Mouse (Mus musculus): ENCODE data around the gene Rftn1. TPM values are rescaled to one million over a fixed set of nuclear protein-coding genes. Genes with fewer than 3 reads are reported as not detected.

Gene Rftn1
- polyA plus RNA-seq, 1 experiment: 1.1 TPM

DNA sequence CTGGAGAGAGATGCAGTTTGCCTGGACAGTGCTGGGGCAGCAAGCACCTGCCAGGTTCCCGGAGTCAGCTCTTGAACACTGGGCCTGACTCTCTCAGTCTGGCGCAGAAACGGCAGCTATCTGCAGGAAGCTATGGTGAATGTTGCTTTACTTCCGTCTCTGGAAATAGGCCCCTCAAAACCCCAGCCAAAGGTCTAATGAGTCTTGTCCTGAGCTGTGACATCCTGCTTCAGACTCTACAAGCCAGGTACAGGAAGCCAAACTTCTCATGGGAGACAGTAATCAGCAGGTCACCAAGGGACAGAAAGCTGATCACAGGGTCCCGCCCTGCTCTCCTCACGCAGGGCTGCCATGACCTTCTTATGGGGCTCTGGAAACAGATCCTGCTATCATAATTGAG is 203.4 kb downstream of the Rftn1 start:
- no peak for TF ChIP-seq EP300 (IDR thresholded peaks at IDR 0.05; ENCODE audit: insufficient read depth, low read depth, low read length)
- TF ChIP-seq CTCF (IDR thresholded peaks at IDR 0.05; ENCODE audit: low read depth, low read length): no peak
- no peak for TF ChIP-seq POLR2A (IDR thresholded peaks at IDR 0.05; ENCODE audit: insufficient read depth, low read length)
- no peaks in the 10 kb centered on the region for H3K9me3 ChIP-seq (replicated peaks; ENCODE audit: control insufficient read depth, insufficient read depth, low read length, poor library complexity, severe bottlenecking)
- H3K27me3 ChIP-seq (ENCODE audit: control insufficient read depth, insufficient read depth, low read length, poor library complexity, severe bottlenecking): no peaks in the 10 kb centered on the region
- no peak overlapping the region for H3K27ac ChIP-seq (ENCODE audit: insufficient read depth, low read length)
- no peaks in the 10 kb centered on the region for H3K36me3 ChIP-seq (ENCODE audit: control insufficient read depth, insufficient read depth, low read length, poor library complexity, severe bottlenecking)
- no peak overlapping the region for H3K9ac ChIP-seq (ENCODE audit: low read depth, poor library complexity, severe bottlenecking)
- no peak overlapping the region for H3K4me3 ChIP-seq (ENCODE audit: low read depth, low read length)
- no peaks in the 10 kb centered on the region for H3K4me1 ChIP-seq (ENCODE audit: control insufficient read depth, insufficient read depth, low read length)

GRCm38 (mm10) chr17:49983478-49983877 is 207.0 kb downstream of the Rftn1 start:
- no peak overlapping the region for H3K9ac ChIP-seq (ENCODE audit: low read depth, poor library complexity, severe bottlenecking)

GRCm38 (mm10) chr17:49982611-49983390 is 207.7 kb downstream of the Rftn1 start:
- TF ChIP-seq CTCF (IDR thresholded peaks at IDR 0.05; ENCODE audit: low read depth, low read length) (no peak), EP300 (IDR thresholded peaks at IDR 0.05; ENCODE audit: insufficient read depth, low read depth, low read length) (no peak), POLR2A (IDR thresholded peaks at IDR 0.05; ENCODE audit: insufficient read depth, low read length) (no peak)
- no peaks in the 10 kb centered on the region for H3K9me3 ChIP-seq (replicated peaks; ENCODE audit: control insufficient read depth, insufficient read depth, low read length, poor library complexity, severe bottlenecking)
- no peak overlapping the region for H3K27ac ChIP-seq (ENCODE audit: insufficient read depth, low read length)
- H3K27me3 ChIP-seq (ENCODE audit: control insufficient read depth, insufficient read depth, low read length, poor library complexity, severe bottlenecking): no peaks in the 10 kb centered on the region
- no peaks in the 10 kb centered on the region for H3K4me1 ChIP-seq (ENCODE audit: control insufficient read depth, insufficient read depth, low read length)
- no peak overlapping the region for H3K9ac ChIP-seq (ENCODE audit: low read depth, poor library complexity, severe bottlenecking)
- H3K36me3 ChIP-seq (ENCODE audit: control insufficient read depth, insufficient read depth, low read length, poor library complexity, severe bottlenecking): no peaks in the 10 kb centered on the region
- no peak overlapping the region for H3K4me3 ChIP-seq (ENCODE audit: low read depth, low read length)

More at GRCm38 (mm10) chr17:49983478-49983877, 207.0 kb downstream of the Rftn1 start:
- Histone ChIP-seq H3K36me3 (ENCODE audit: control insufficient read depth, insufficient read depth, low read length, poor library complexity, severe bottlenecking) (no peaks in the 10 kb centered on the region), H3K4me1 (ENCODE audit: control insufficient read depth, insufficient read depth, low read length) (no peaks in the 10 kb centered on the region), H3K27ac (ENCODE audit: insufficient read depth, low read length) (no peak overlapping the region), H3K4me3 (ENCODE audit: low read depth, low read length) (no peak overlapping the region), H3K27me3 (ENCODE audit: control insufficient read depth, insufficient read depth, low read length, poor library complexity, severe bottlenecking) (no peaks in the 10 kb centered on the region), H3K9me3 (replicated peaks; ENCODE audit: control insufficient read depth, insufficient read depth, low read length, poor library complexity, severe bottlenecking) (no peaks in the 10 kb centered on the region)
- no peak for TF ChIP-seq CTCF (IDR thresholded peaks at IDR 0.05; ENCODE audit: low read depth, low read length)
- no peak for TF ChIP-seq POLR2A (IDR thresholded peaks at IDR 0.05; ENCODE audit: insufficient read depth, low read length)
- TF ChIP-seq EP300 (IDR thresholded peaks at IDR 0.05; ENCODE audit: insufficient read depth, low read depth, low read length): no peak

DNA sequence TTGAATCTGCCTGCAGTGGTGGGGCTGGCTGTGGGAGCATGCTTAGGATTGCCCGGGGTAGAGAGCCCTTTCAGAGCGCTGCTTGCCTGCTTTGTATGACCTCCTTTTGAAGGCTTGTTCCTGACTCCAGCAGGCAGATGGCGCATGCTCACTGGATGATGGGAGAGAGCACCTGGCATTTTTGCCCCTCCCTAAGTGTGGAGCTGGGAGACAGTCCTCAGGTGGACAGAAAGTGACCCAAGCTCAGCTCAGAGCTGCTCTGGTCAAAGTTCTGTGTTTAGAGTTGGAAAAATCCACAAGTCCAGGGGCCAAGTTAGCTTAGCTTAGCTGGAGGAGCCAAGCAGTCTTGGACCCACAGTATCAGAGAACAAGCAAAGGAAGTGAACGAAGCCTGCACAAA is 208.9 kb downstream of the Rftn1 start:
- no peaks in the 10 kb centered on the region for H3K9me3 ChIP-seq (replicated peaks; ENCODE audit: control insufficient read depth, insufficient read depth, low read length, poor library complexity, severe bottlenecking)
- H3K27ac ChIP-seq (ENCODE audit: insufficient read depth, low read length): no peak overlapping the region
- no peaks in the 10 kb centered on the region for H3K4me1 ChIP-seq (ENCODE audit: control insufficient read depth, insufficient read depth, low read length)
- peak; percentile 35 for TF ChIP-seq CTCF (IDR thresholded peaks at IDR 0.05; ENCODE audit: low read depth, low read length)
- no peak for TF ChIP-seq POLR2A (IDR thresholded peaks at IDR 0.05; ENCODE audit: insufficient read depth, low read length)
- no peaks in the 10 kb centered on the region for H3K36me3 ChIP-seq (ENCODE audit: control insufficient read depth, insufficient read depth, low read length, poor library complexity, severe bottlenecking)
- no peak overlapping the region for H3K4me3 ChIP-seq (ENCODE audit: low read depth, low read length)
- no peak overlapping the region for H3K9ac ChIP-seq (ENCODE audit: low read depth, poor library complexity, severe bottlenecking)
- no peaks in the 10 kb centered on the region for H3K27me3 ChIP-seq (ENCODE audit: control insufficient read depth, insufficient read depth, low read length, poor library complexity, severe bottlenecking)

DNA sequence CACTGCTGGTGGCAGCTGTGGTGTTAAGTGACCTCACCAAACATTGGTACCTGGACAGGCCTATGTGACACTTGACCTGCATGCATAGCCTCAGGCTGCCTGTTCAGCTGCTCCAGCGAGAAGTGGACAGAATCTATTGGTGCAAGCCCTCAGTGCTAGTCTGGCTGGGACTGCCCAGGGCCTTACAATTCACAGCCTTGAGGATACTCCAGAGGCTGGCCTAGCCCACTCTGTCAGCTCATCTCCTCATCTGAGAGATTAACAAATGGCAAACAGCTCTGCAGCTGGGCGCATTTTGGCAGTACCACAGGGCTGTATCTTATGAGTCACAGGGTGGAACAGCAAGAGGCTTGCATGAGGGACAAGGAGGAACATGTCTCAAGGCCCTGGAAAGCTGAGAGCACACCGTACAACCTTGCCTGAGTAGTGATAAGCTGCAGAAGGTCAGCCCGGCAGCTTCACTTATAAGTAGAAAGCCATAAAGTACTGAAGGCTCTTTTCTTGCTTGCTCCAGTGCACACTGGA is 210.7 kb downstream of the Rftn1 start:
- H3K36me3 ChIP-seq (ENCODE audit: control insufficient read depth, insufficient read depth, low read length, poor library complexity, severe bottlenecking): no peaks in the 10 kb centered on the region
- H3K9ac ChIP-seq (ENCODE audit: low read depth, poor library complexity, severe bottlenecking): no peak overlapping the region
- H3K4me1 ChIP-seq (ENCODE audit: control insufficient read depth, insufficient read depth, low read length): no peaks in the 10 kb centered on the region
- H3K27ac ChIP-seq (ENCODE audit: insufficient read depth, low read length): no peak overlapping the region
- H3K9me3 ChIP-seq (replicated peaks; ENCODE audit: control insufficient read depth, insufficient read depth, low read length, poor library complexity, severe bottlenecking): no peaks in the 10 kb centered on the region
- no peak overlapping the region for H3K4me3 ChIP-seq (ENCODE audit: low read depth, low read length)
- no peak for TF ChIP-seq POLR2A (IDR thresholded peaks at IDR 0.05; ENCODE audit: insufficient read depth, low read length)
- no peak for TF ChIP-seq CTCF (IDR thresholded peaks at IDR 0.05; ENCODE audit: low read depth, low read length)
- no peak for TF ChIP-seq EP300 (IDR thresholded peaks at IDR 0.05; ENCODE audit: insufficient read depth, low read depth, low read length)
- no peaks in the 10 kb centered on the region for H3K27me3 ChIP-seq (ENCODE audit: control insufficient read depth, insufficient read depth, low read length, poor library complexity, severe bottlenecking)

DNA sequence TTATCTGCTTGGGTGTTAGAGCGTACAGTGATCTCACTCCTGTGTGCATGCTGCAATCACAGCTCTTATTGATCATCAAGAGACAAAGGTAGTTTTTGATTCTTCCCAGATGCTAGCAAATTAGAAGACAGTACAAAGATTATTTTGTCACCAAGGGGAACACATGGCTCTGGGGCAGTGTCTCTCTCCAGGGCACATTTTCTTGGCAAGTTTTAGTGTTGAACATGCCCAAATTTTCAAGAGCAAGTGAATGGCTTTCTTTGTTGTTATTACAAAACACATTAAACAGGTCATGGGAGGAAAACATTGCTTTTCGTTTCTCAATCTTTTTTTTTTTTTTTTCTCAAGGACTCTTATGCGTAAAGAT is 213.1 kb downstream of the Rftn1 start:
- Histone ChIP-seq H3K4me3 (ENCODE audit: low read depth, low read length) (no peak overlapping the region), H3K36me3 (ENCODE audit: control insufficient read depth, insufficient read depth, low read length, poor library complexity, severe bottlenecking) (no peaks in the 10 kb centered on the region), H3K9ac (ENCODE audit: low read depth, poor library complexity, severe bottlenecking) (no peak overlapping the region), H3K4me1 (ENCODE audit: control insufficient read depth, insufficient read depth, low read length) (no peaks in the 10 kb centered on the region), H3K9me3 (replicated peaks; ENCODE audit: control insufficient read depth, insufficient read depth, low read length, poor library complexity, severe bottlenecking) (no peaks in the 10 kb centered on the region), H3K27ac (ENCODE audit: insufficient read depth, low read length) (no peak overlapping the region), H3K27me3 (ENCODE audit: control insufficient read depth, insufficient read depth, low read length, poor library complexity, severe bottlenecking) (no peaks in the 10 kb centered on the region)
- no peak for TF ChIP-seq POLR2A (IDR thresholded peaks at IDR 0.05; ENCODE audit: insufficient read depth, low read length)
- TF ChIP-seq EP300 (IDR thresholded peaks at IDR 0.05; ENCODE audit: insufficient read depth, low read depth, low read length): no peak
- TF ChIP-seq CTCF (IDR thresholded peaks at IDR 0.05; ENCODE audit: low read depth, low read length): no peak
